Mouse (Mus musculus) cortical plate, adult 2 months (tissue): ENCODE measurements around the gene Zfp617. TPM values are rescaled to one million over a fixed set of nuclear protein-coding genes. Genes with fewer than 3 reads are reported as not detected.
"Not testable (repeated sequence)": the region's sequence is repeated elsewhere in the genome, so short reads cannot be mapped to it uniquely, and the experiment has no call there.

Experiments
- H3K27ac ChIP-seq: fragments of 200-500 bp; 2 replicates; pipeline ENCODE4 v1.5.1; 2012; ENCODE audit warnings: low read length, control low read depth, inconsistent platforms; ENCODE audit not compliant: insufficient read depth
- H3K4me1 ChIP-seq: fragments of 200-500 bp; 2 replicates; pipeline ENCODE4 v1.6.1; 2011; ENCODE audit warnings: low read length; ENCODE audit not compliant: control insufficient read depth, insufficient read depth
- H3K4me3 ChIP-seq: fragments of 200-500 bp; 2 replicates; pipeline ENCODE4 v1.5.1; 2011; ENCODE audit warnings: mild to moderate bottlenecking, low read length, control low read depth; ENCODE audit not compliant: insufficient read depth
- CTCF ChIP-seq: fragments of 200-500 bp; IDR thresholded peaks from 2 replicates; pipeline ENCODE4 v1.5.1; 2011; ENCODE audit warnings: mild to moderate bottlenecking, control low read depth, low read length; ENCODE audit not compliant: insufficient read depth; ENCODE audit errors: extremely low read depth
- POLR2A ChIP-seq: fragments of 200-500 bp; IDR thresholded peaks from 2 replicates; pipeline ENCODE4 v1.6.1; 2011; ENCODE audit warnings: mild to moderate bottlenecking, low read length, control low read depth; ENCODE audit not compliant: insufficient read depth; ENCODE audit errors: extremely low read depth
- polyA plus RNA-seq: library from polyadenylated mRNA; depleted of rRNA; stranded (reverse); fragments of >200 nt; gene quantifications from 2 replicates; pipeline ENCODE4 v1.2.3, GENCODE M21; 2012; rRNA removed

Gene Zfp617
- 20.0 and 20.3 TPM in 2 replicates for polyA plus RNA-seq

DNA sequence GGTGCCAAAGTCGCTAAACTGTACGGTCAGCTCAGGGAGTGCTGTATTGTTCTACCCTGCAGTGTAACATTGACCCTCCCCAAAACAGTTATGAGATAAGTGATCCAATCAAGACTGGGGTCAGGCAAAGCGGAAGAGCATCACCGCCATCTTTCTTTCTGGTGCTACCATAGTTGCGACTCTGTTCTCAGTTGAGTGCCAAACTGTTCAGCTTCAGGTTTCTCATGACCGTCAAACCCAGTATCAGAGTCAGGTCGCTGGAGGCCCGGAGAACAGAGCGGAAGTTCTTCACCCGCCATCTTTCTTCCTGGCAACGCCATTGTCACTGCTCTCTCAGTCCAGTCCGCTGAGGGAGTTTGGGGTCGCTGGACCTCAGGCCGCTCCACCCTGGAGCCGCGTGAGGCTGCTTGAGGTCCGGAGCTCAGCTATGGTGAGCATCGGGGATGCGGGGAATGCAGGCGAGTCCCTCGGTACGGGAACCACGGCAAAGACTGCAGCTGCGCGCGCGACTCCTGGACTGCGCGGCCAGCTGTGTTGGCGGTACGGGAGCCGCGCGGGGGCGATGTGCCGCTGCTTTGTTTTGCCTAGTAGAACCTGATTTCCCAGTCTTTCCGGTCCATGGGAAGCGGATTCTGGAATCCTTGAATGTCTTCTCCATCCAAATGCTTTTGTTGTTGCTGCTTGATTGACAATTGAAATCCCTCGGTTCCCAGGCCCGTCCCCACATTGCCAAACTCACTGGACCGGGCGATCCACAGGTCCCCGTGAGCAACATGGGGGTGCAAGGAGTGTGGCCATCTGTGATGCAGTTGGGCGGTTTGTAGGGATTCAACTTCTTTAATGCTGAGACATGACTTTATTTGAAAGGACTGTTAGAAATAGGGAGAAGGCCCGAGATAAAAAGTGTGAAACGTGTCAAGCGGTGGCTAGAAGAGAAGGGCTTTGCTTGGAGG, at the start of gene Zfp617, which contains the start of gene Zfp882:
Gene Zfp617 (plus strand): TSS at position 327 of the 953 bp plus-strand sequence.
Gene Zfp882 (plus strand): TSS at position 300 of the 953 bp plus-strand sequence.
- Histone ChIP-seq H3K27ac (peak within 1 kb of the TSS; percentile 97), H3K4me3 (peak within 1 kb of the TSS; percentile 70), H3K4me1 (no peaks in the 10 kb centered on the region)
- TF ChIP-seq CTCF: no peak
- peak; percentile 15; the same call in 1 of the 2 replicates for TF ChIP-seq POLR2A

DNA sequence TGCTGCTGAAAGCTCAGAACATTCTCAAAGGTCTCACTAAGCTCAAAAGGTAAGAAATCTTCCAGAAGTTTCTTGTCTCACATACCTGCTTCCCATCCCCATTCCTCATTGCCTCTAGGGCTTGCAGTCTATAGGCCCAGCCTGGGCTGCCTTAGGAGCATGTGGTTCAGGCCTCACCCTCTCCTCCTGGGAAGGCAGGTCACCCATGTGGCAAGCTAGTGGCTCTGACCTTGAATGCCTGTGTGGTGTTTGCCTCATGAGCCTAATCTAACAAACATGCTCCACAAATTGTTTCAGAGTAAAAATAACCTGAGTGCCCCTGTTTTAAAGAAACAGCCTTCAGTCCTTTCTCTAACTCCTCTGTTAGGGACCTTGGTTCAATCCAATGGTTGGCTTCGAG, 46.9 kb upstream of the Zfp617 start:
- H3K4me1 ChIP-seq, H3K27ac ChIP-seq, H3K4me3 ChIP-seq: not testable (repeated sequence)

DNA sequence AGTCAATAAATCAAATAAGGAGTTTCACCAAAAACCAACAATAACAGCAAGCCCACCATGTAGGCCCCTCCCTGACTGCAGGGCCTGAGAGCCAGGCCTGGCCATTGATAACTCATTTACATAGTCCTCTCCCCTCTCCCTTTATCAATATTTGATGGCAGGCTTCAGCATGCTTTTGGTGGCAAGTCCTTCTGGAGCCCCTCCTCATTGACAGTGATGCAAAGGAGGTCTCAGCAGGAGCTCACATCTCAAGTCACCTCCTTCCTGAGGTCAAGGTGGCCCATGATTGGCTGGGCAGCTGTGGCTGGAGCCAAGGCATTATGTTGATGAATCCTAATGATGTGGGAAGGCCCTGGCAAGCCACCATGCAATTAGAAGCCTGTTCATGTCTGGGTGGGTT, 46.4 kb upstream of the Zfp617 start:
- not testable (repeated sequence) for H3K4me1 ChIP-seq, H3K27ac ChIP-seq, H3K4me3 ChIP-seq

DNA sequence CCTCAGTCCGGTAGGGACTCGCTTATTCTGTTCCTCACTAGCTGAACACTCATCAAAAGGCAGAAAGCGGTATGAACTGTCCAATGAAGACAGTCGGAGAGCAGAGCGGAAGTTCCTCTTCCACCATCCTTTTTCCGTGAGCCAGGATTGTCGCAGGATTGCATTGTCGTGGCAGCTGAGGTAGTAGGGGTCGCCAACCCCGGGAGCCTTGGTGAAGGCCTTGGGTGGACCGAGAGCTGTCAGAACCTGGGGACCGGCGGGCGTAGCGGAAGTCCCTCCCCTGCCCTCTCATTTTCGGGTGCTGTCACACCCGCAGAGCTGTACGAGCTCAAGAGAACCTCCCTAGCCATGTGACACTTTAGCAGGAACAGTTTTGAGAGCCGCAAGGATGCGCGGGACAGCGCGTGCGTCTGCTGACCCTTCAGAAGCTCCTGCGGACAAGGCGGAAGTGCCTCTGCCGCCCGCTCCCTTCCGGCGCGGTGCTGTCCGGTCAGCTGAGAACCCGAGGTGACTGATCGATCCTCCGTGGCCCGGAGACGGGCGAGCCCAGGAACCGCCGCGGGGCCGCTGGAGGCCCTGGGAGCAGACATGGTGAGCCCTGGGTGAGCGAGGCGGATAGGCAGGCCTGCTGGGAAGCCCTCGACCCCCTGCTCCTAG, 26.7 kb upstream of the Zfp617 start, which contains the start of gene Zfp709:
Gene Zfp709 (plus strand): TSS at position 402 of the 657 bp plus-strand sequence.
- Histone ChIP-seq H3K27ac (peak within 1 kb of the TSS; percentile 11), H3K4me1 (no peaks in the 10 kb centered on the region), H3K4me3 (peak within 1 kb of the TSS; percentile 61)
- TF ChIP-seq CTCF: no peak
- no peak; the same call in 1 of the 2 replicates for TF ChIP-seq POLR2A

DNA sequence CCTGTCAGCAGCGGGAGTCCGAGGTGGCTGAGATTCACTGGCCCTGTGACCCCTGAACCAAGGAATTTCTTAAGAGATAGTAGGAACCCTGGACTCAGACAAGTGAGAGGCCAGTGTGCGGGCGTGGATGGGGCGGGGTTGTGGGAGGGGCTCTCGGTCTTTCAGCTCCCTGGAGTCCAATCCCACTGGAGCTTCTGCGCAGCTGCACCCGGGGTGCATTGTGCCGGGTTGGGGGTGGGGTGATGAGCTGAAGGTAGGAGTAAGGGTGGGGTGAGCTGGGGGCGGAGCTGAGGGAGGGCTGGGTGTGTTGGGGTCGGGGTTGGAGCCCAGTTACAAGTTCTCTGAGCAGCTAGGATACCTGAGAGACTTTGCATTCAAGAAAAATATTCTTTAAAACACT, 7.8 kb upstream of the Zfp617 start:
- H3K27ac ChIP-seq, H3K4me3 ChIP-seq, H3K4me1 ChIP-seq: not testable (repeated sequence)

DNA sequence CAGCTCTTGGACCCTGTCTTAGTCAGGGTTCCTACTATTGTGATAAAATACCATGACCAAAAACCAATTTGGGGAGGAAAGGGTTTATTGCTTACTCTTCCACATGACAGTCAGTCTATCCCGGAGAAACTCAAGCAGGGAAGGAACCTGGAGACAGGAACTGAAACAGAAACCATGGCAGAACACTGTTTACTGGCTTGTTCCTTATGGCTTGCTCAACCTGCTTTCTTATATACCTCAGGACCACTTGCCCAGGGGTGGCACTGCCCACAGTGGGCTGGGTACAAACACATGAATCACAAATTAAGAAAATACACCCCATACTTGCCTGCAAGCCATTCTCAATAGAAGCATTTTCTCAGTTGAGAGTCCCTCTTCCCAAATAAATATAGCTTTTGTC, 5.4 kb upstream of the Zfp617 start:
- not testable (repeated sequence) for H3K4me1 ChIP-seq, H3K4me3 ChIP-seq, H3K27ac ChIP-seq

DNA sequence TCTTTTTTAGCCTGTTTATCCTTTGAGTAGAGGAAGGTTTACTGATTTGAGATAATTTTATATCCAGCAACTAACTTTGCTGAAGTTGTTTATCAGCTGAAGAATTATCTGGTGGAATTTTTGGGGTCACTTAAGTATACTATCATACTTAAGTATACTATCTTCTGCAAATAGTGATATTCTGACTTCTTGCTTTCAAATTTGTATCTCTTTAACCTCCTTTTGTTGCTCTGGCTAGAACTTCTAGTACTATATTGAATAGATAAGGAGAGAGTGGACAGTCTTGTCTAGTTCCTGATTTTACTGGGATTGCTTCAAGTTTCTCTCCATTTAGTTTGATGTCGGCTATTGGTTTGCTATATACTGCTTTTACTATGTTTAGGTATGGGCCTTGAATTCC, 1.6 kb upstream of the Zfp617 start:
- H3K4me3 ChIP-seq: no peak overlapping the region
- no peak for TF ChIP-seq CTCF
- no peaks in the 10 kb centered on the region for H3K4me1 ChIP-seq
- no peak overlapping the region for H3K27ac ChIP-seq

DNA sequence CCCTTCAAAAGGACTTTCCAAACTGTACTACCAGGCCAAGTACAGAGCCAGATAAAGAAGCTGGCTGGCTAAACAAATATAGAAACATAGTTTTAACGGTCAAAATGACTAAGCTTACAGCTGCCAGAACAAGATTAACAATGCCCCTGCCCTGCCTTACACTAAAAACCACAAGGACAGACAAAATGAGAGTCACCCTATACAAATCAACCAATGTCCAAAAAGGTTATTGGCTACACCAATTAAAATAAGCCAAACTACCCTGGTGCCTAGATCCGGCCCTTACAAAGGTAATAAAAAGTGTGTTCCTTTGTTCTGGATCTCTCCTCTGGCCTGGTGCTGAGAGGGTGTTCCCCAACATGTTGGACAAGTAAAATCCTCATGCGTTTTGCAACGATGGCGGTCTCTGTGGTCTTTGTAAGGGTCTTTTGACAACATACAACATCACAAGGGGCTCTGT, 607 bp upstream of the Zfp617 start:
- peak overlapping the region; percentile 70 for H3K4me3 ChIP-seq
- TF ChIP-seq CTCF: no peak
- no peak for TF ChIP-seq POLR2A
- H3K4me1 ChIP-seq: no peaks in the 10 kb centered on the region
- H3K27ac ChIP-seq: no peak overlapping the region

DNA sequence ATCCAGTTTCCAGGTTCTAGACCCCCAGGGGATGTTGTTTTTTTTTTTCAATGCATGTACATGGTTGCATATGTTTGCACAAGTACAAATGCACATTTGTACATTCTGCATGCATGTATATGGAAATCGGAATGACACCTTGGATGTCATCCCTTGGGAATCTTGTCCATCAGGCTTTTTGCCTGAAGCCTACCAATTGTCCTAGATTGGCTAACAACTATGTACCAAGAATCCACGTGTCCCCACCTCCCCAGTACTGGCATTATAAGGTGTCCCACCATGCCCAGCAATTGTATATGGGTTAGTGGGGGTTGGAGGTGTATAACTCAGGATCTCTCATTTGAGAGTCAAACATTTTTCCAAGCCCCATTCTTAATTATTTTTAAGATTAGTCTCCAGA, 3.9 kb downstream of the Zfp617 start:
- Histone ChIP-seq H3K27ac (no peak overlapping the region), H3K4me3 (no peak overlapping the region), H3K4me1 (no peaks in the 10 kb centered on the region)
- no peak for TF ChIP-seq POLR2A
- no peak for TF ChIP-seq CTCF
